Mouse (Mus musculus) embryo, embryonic 10 days (tissue): Measurements from ENCODE around the gene Ctsf.
A peak's percentile ranks its signal among the peaks of the same experiment; 100 is the strongest.

Source experiments
- DNase-seq: peaks from one replicate; pipeline ENCODE4 v3.0.0-alpha.2; 2015; ENCODE audit warnings: low spot score

The Ctsf gene

GRCm38 (mm10) chr19:4854552-4855469 lies at the start of gene Ctsf:
TSS of gene Ctsf (plus strand) at chr19:4855130.
- DNase-seq = peak; percentile 92

DNA sequence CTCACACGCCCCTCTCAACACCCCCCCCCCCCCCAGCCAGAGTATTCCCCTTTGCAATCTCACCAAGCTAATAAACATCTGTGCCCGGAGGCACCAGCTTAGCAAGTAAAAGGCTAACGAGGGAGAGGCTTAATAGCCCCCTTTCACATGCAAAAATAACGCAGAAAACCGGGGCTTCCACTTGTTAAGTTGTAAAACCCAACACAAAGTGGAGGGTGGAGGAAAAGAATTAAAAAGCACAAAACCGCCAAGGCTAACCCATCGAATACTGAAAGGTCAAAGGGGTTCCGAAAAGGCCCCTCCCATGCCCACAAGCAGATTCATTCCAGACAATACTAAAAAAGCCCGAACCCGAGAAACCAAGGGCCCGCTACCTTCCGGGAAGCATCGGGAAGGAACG lies 44.6 kb upstream of the Ctsf start:
- no peak for DNase-seq

GRCm38 (mm10) chr19:4810746-4811062 lies 44.2 kb upstream of the Ctsf start:
- no peak for DNase-seq

- DNase-seq = peak; percentile 99
These were observed 43.6 kb upstream of the Ctsf start, which contains the start of the genes Gm21992 and Rbm14 for GRCm38 (mm10) chr19:4811063-4811908. TSS of gene Gm21992 (minus strand) at chr19:4811612. TSS of gene Rbm14 (minus strand) at chr19:4811634.

- DNase-seq = no peak
These were observed 43.1 kb upstream of the Ctsf start for GRCm38 (mm10) chr19:4811909-4812242.

GRCm38 (mm10) chr19:4812334-4812949 lies 42.5 kb upstream of the Ctsf start:
- DNase-seq = peak; percentile 31

GRCm38 (mm10) chr19:4813015-4813414 lies 41.9 kb upstream of the Ctsf start:
- peak; percentile 64 for DNase-seq

DNA sequence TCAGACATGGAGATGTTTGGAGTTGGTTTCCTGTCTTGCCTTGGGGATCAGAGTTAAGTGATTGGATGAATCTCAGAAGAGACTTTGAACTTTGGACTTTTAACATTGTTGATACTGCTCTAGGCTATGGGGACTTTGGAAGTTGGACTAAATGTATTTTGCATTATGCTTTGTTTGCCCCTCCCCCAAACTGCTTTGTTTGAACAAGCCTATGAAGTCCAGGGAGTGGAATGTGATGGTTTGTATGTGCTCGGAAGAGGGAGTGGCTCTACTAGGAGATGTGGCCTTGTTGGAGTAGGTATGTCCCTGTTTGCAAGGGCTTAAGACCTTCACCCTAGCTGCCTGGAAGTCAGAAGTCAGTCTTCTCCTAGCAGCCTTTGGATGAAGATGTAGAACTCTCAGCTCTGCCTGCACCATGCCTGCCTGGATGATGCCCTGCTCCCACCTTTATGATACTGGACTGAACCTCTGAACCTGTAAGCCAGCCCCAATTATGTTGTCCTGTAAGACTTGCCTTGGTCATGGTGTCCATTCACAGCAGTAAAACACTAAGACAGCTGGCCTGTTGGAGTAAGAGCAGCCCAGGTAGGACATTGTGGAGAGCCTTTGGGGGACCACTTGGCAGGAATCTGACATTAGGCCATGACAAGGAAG lies 37.6 kb upstream of the Ctsf start:
- DNase-seq = no peak

- no peak for DNase-seq
These were observed 34.1 kb upstream of the Ctsf start for GRCm38 (mm10) chr19:4820678-4821303.

DNA sequence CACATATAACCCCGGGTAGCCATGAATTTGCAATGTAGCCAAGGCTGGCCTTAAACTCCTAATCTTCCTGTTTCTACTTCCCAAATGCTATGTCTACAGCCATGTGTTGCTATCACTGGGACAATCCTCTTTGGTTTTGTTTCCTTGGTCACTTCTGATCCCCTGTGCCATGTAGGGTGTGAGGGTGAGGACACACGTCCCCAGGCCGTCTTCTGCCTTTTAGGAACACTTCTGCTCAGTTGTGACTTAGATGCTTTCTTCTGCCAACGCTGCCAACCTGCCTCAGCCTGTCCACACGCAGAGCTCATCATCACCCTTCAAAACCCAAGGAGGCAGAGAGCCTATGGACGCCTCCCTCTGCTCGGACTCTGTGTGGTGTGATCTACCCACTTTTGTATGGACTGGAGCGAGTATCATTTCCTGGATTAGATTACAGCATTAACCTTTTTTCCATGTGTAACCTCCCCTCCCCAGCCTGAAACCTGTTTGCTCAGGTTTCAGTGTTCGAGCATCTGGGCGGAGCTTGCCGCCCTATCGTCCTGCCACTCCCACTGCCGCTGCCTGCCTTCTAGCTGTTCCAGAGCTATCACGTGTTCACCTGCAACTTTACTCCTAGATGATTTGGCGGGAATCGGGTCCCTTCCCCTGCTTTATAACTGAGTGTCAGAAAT lies 26.4 kb upstream of the Ctsf start:
- DNase-seq = peak; percentile 25

DNA sequence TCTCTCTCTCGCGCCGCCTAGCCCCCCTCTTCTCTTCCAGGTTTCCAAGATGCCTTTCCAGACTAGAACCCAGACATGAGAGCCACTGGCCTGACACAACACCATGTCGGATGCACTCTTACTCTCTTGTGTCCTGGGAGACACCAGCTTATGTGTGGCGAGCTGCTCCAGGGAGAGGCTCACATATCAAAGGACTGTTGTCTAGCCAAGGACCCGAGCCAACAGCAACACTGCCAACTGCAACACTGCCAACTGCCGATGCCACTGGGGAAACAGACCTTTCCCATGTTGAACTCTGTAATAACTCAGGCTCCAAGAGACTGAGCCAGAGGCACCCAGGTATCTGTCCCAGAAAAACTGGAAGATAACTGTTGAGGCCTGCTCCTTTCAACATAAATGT lies 25.8 kb upstream of the Ctsf start:
- DNase-seq = no peak

DNA sequence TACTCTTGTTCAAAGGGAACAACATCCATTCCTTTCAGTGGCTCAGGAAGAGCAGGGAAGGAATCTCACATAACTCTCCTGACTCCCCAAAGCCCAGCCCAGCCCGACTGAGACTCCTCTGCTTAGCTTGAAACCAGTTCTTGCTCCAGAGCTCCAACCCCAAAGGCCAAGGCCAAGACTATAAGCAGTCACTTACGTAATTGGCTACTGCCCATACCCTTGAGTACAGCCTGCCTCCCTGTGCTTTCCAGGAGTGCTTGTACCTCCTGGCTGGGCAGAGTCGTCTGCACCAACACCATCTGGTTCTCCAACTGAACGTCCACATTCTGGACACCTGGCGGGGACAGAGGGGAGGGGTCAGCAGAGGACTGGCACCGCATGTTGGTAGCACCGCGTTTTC lies 21.0 kb upstream of the Ctsf start:
- DNase-seq = no peak

GRCm38 (mm10) chr19:4836096-4836495 lies 18.8 kb upstream of the Ctsf start:
- no peak for DNase-seq

DNA sequence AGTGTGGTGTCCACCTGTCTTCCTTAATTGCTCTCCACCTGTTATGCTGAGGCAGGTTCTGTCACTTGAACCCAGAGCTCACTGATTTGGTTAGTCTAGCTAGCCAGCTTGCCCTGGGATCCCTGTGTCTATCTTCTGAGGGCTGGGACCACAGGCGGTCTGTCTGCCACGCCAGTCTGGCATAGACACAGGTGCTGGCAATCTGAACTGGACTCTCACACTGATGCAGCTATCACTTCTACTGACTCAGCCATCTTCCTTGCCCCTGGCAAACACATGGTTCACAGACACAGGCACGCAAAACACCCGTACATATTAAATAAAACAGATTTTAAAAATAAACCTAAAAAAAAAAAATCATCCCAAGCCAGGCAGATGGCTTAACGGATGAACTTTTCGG lies 17.9 kb upstream of the Ctsf start:
- no peak for DNase-seq

DNA sequence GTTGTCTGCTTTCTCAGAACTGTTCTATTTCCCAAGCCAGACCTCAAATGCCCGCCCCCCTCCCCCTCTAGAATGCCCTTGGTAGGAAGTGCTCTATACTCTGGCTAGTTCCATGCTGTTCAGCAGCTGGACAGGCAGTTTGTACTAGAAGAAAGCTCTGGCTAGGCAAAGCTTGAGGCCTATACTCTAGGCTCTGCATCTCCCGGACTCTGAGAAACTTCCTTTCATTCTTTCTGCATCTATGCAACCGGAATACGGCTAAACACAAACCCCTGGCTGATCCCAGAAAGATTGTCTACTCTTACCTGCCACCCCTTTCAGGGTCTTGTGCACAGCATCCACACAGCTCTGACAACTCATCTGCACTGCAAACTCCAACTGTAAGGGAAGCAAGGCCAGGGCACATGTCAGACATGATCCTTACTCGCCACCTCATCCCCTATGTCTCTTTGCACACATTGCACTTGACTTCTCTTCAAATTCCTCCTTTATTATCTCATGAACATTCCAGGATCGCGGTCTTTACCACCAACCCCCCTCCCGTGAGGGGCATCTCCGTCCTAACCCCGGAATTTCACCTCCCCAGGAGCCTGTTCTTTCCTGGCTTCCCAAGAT lies 16.3 kb upstream of the Ctsf start:
- DNase-seq = no peak

- peak; percentile 98 for DNase-seq
These were observed 15.8 kb upstream of the Ctsf start, which contains the start of the genes Ccs and Ccdc87 for GRCm38 (mm10) chr19:4839149-4839548. TSS of gene Ccs (minus strand) at chr19:4839332. TSS of gene Ccdc87 (plus strand) at chr19:4839366.

GRCm38 (mm10) chr19:4840848-4841247 lies 14.1 kb upstream of the Ctsf start:
- DNase-seq = no peak

GRCm38 (mm10) chr19:4842611-4843010 lies 12.3 kb upstream of the Ctsf start:
- no peak for DNase-seq

DNA sequence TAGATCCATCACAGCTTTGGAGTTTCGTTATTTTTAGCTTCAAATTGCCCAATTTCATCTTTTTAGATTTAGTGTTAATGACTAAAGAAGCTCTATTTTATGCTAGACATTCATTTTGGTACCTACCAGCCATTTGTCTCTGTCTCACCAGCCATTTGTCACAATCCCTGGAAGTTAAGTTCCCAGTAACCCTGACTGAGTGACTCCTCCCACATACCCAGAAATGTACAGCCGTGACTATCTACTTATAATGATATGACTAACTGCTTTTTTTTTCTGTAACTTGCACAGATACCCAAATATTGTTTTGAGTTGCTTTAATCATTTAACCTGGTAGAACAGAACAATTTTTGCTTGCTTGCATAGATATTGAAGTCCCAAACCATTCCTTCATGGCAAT lies 9.1 kb upstream of the Ctsf start:
- no peak for DNase-seq

GRCm38 (mm10) chr19:4847490-4847889 lies 7.4 kb upstream of the Ctsf start:
- DNase-seq = peak; percentile 60

DNA sequence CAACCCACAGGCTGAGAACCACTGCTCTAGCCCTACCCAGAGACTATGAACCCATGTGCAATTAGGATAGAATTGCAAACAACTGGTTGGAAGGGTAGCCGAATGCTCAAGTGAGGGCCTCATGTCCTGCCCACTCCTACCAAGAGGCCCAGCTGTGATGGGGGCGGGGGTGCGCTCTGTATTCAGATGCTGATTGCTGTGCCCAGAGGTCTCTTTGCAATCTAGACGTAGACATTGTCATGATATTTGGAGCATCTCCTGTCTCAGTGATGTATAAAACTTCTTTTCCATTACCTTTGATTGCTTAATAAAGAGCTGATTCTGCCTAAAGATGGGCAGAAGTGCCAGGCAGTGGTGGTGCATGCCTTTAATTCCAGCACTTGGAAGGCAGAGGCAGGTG lies 5.1 kb upstream of the Ctsf start:
- no peak for DNase-seq
